Mouse (Mus musculus) kidney, embryonic 14.5 days (tissue): ENCODE measurements around the gene Vrk2. TPM values are rescaled to one million over a fixed set of nuclear protein-coding genes. Genes with fewer than 3 reads are reported as not detected.

Experiments used
- ATAC-seq: fragments of 200-750 bp; cut with Nextera tagmentation; 2 replicates; pipeline ENCODE4 v1.8.0; 2017; ENCODE audit warnings: moderate number of reproducible peaks, mild to moderate bottlenecking, moderate TSS enrichment, moderate library complexity; ENCODE audit not compliant: low FRiP score, low TSS enrichment
- H3K27ac ChIP-seq: fragments of 300-500 bp; sonication (generic); 2 replicates; pipeline ENCODE4 v1.5.1; 2014; ENCODE audit warnings: low read depth, mild to moderate bottlenecking, low read length, moderate library complexity, mixed read lengths
- H3K27me3 ChIP-seq: fragments of 300-500 bp; sonication (generic); 2 replicates; pipeline ENCODE4 v1.6.1; 2014; ENCODE audit warnings: mild to moderate bottlenecking, low read length; ENCODE audit not compliant: control insufficient read depth, insufficient read depth
- H3K36me3 ChIP-seq: fragments of 300-500 bp; sonication (generic); 2 replicates; pipeline ENCODE4 v1.6.1; 2014; ENCODE audit warnings: low read length, mixed read lengths; ENCODE audit not compliant: control insufficient read depth, insufficient read depth
- H3K4me1 ChIP-seq: fragments of 300-500 bp; sonication (generic); 2 replicates; pipeline ENCODE4 v1.6.1; 2014; ENCODE audit warnings: low read length, mixed read lengths; ENCODE audit not compliant: control insufficient read depth, insufficient read depth
- H3K4me2 ChIP-seq: fragments of 300-500 bp; sonication (generic); replicated peaks from 2 replicates; pipeline ENCODE4 v1.6.1; 2014; ENCODE audit warnings: low read depth, mild to moderate bottlenecking, low read length
- H3K4me3 ChIP-seq: fragments of 300-500 bp; sonication (generic); 2 replicates; pipeline ENCODE4 v1.5.1; 2014; ENCODE audit warnings: mild to moderate bottlenecking, low read length
- H3K9ac ChIP-seq: fragments of 300-500 bp; sonication (generic); 2 replicates; pipeline ENCODE4 v1.6.1; 2014; ENCODE audit warnings: low read depth, mild to moderate bottlenecking, low read length, moderate library complexity
- H3K9me3 ChIP-seq: fragments of 300-500 bp; sonication (generic); 2 replicates; pipeline ENCODE4 v1.6.1; 2016; ENCODE audit warnings: low read length; ENCODE audit not compliant: control insufficient read depth
- WGBS: fragments of 180-500 bp; shearing (Covaris S2); extraction: QIAGEN DNeasy Blood & Tissue Kit; methylation state at CpG from one replicate; pipeline ENCODE4 v1.1.7; 2014; 5-methylcytosine and 5-hydroxymethylcytosine counted together
- polyA plus RNA-seq: library from polyadenylated mRNA; unstranded; fragments of >200 nt; fragmentation: Nextera tagmentation; extraction: Ambion mirVana; gene quantifications from 2 replicates; pipeline ENCODE4 v1.2.1, GENCODE M21; 2014

The Vrk2 gene
- 19.4 and 19.7 TPM in 2 replicates for polyA plus RNA-seq

GRCm38 (mm10) chr11:26593061-26594059 is at the start of gene Vrk2, which contains the start of gene Gm6899:
Gene Vrk2 (minus strand): TSS chr11:26593999.
Gene Gm6899 (plus strand): TSS chr11:26593241.
- under 1% methylated on average over 57 of the region's 60 CpGs for WGBS
- H3K4me2 ChIP-seq, result peak within 1 kb of the TSS; percentile 48
- 0 out of 2 replicates have a peak, but pooled peaks cover 5% of the 10 kb centered on the region for H3K4me1 ChIP-seq

GRCm38 (mm10) chr11:26642141-26642540 is 48.3 kb upstream of the Vrk2 start:
- Histone ChIP-seq H3K4me3 (no peak overlapping the region), H3K4me1 (no peaks in the 10 kb centered on the region), H3K9ac (no peak overlapping the region), H3K4me2 (no peak overlapping the region), H3K9me3 (no peaks in the 10 kb centered on the region), H3K27me3 (no peaks in the 10 kb centered on the region), H3K36me3 (no peaks in the 10 kb centered on the region), H3K27ac (no peak overlapping the region)
- 87% methylated on average over 1 of the region's 1 CpGs for WGBS
- ATAC-seq, result no peak

More at GRCm38 (mm10) chr11:26593061-26594059, at the start of gene Vrk2, which contains the start of gene Gm6899:
- no peaks in the 10 kb centered on the region for H3K36me3 ChIP-seq
- H3K27ac ChIP-seq, result peak within 1 kb of the TSS; percentile 47; the same call in 1 of the 2 replicates
- peak within 1 kb of the TSS; percentile 66 for H3K4me3 ChIP-seq
- H3K27me3 ChIP-seq, result no peaks in the 10 kb centered on the region
- ATAC-seq, result peak; percentile 100
- no peaks in the 10 kb centered on the region for H3K9me3 ChIP-seq
- H3K9ac ChIP-seq, result peak within 1 kb of the TSS; percentile 82

- WGBS, result 73% methylated on average over 8 of the region's 8 CpGs
- Histone ChIP-seq H3K9me3 (no peaks in the 10 kb centered on the region), H3K27me3 (no peaks in the 10 kb centered on the region), H3K4me1 (no peaks in the 10 kb centered on the region), H3K27ac (no peak overlapping the region), H3K4me2 (no peak overlapping the region), H3K36me3 (no peaks in the 10 kb centered on the region), H3K4me3 (no peak overlapping the region), H3K9ac (no peak overlapping the region)
- no peak for ATAC-seq
Observed at GRCm38 (mm10) chr11:26640314-26640785, 46.6 kb upstream of the Vrk2 start.

GRCm38 (mm10) chr11:26636239-26636638 is 42.4 kb upstream of the Vrk2 start:
- 86% methylated on average over 1 of the region's 1 CpGs for WGBS
- H3K36me3 ChIP-seq, result no peaks in the 10 kb centered on the region
- no peak overlapping the region for H3K9ac ChIP-seq
- no peak overlapping the region for H3K4me2 ChIP-seq
- H3K27ac ChIP-seq, result no peak overlapping the region
- H3K4me1 ChIP-seq, result no peaks in the 10 kb centered on the region
- ATAC-seq, result no peak
- H3K9me3 ChIP-seq, result no peaks in the 10 kb centered on the region
- no peaks in the 10 kb centered on the region for H3K27me3 ChIP-seq
- no peak overlapping the region for H3K4me3 ChIP-seq

- Histone ChIP-seq H3K27me3 (no peaks in the 10 kb centered on the region), H3K4me1 (no peaks in the 10 kb centered on the region), H3K9me3 (no peaks in the 10 kb centered on the region), H3K4me2 (no peak overlapping the region), H3K9ac (no peak overlapping the region), H3K36me3 (no peaks in the 10 kb centered on the region), H3K4me3 (no peak overlapping the region), H3K27ac (no peak overlapping the region)
- no peak for ATAC-seq
- WGBS, result 78% methylated on average over 5 of the region's 5 CpGs
Observed at GRCm38 (mm10) chr11:26622727-26623126, 28.9 kb upstream of the Vrk2 start.

- 94% methylated on average over 2 of the region's 2 CpGs for WGBS
- ATAC-seq, result no peak
Observed at GRCm38 (mm10) chr11:26618475-26619223, 24.9 kb upstream of the Vrk2 start.

GRCm38 (mm10) chr11:26608795-26609194 is 15.0 kb upstream of the Vrk2 start:
- Histone ChIP-seq H3K4me1 (no peaks in the 10 kb centered on the region), H3K4me3 (no peak overlapping the region), H3K4me2 (no peak overlapping the region), H3K27me3 (no peaks in the 10 kb centered on the region), H3K27ac (no peak overlapping the region), H3K36me3 (no peaks in the 10 kb centered on the region), H3K9me3 (no peaks in the 10 kb centered on the region), H3K9ac (no peak overlapping the region)
- no peak for ATAC-seq
- 55% methylated on average over 10 of the region's 10 CpGs for WGBS

More at GRCm38 (mm10) chr11:26618475-26619223, 24.9 kb upstream of the Vrk2 start:
- Histone ChIP-seq H3K27me3 (no peaks in the 10 kb centered on the region), H3K9ac (no peak overlapping the region), H3K4me3 (no peak overlapping the region), H3K9me3 (no peaks in the 10 kb centered on the region), H3K4me1 (no peaks in the 10 kb centered on the region), H3K4me2 (no peak overlapping the region), H3K36me3 (no peaks in the 10 kb centered on the region), H3K27ac (no peak overlapping the region)

- Histone ChIP-seq H3K4me3 (no peak overlapping the region), H3K9ac (no peak overlapping the region), H3K27me3 (no peaks in the 10 kb centered on the region), H3K4me2 (no peak overlapping the region), H3K27ac (no peak overlapping the region), H3K36me3 (no peaks in the 10 kb centered on the region), H3K4me1 (no peaks in the 10 kb centered on the region), H3K9me3 (no peaks in the 10 kb centered on the region)
- 100% methylated on average over 1 of the region's 1 CpGs for WGBS
- no peak for ATAC-seq
Observed at GRCm38 (mm10) chr11:26604061-26604655, 10.4 kb upstream of the Vrk2 start.
